Mouse (Mus musculus): ENCODE data around the gene Cd274. TPM values are rescaled to one million over a fixed set of nuclear protein-coding genes. Genes with fewer than 3 reads are reported as not detected.

Cd274 gene
- polyA plus RNA-seq, 1 experiment from 2014 or later = 0.45 TPM

- Histone ChIP-seq H3K4me3 (ENCODE audit: low read depth, low read length) (no peak overlapping the region), H3K36me3 (ENCODE audit: control insufficient read depth, insufficient read depth, low read length) (no peaks in the 10 kb centered on the region), H3K4me2 (replicated peaks; ENCODE audit: low read depth, low read length) (no peak overlapping the region), H3K9me3 (ENCODE audit: control insufficient read depth, low read depth, low read length) (no peaks in the 10 kb centered on the region), H3K27ac (ENCODE audit: low read length) (no peak overlapping the region), H3K27me3 (ENCODE audit: control insufficient read depth, insufficient read depth, low read length) (no peaks in the 10 kb centered on the region), H3K4me1 (ENCODE audit: control insufficient read depth, insufficient read depth, low read length) (peaks cover 3% of the 10 kb centered on the region; the same call in 1 of the 2 replicates), H3K9ac (replicated peaks; ENCODE audit: low read depth, low read length) (no peak overlapping the region)
- WGBS = 83% methylated on average over 2 of the region's 2 CpGs
- no peak for ATAC-seq (ENCODE audit: insufficient number of reproducible peaks, insufficient read depth, low FRiP score, low read depth)
Observed at GRCm38 (mm10) chr19:29336624-29337023, 30.6 kb upstream of the Cd274 start.

GRCm38 (mm10) chr19:29341029-29341428 is 26.2 kb upstream of the Cd274 start:
- 84% methylated on average over 4 of the region's 4 CpGs for WGBS
- H3K9me3 ChIP-seq (ENCODE audit: control insufficient read depth, low read depth, low read length) = no peaks in the 10 kb centered on the region
- no peak for ATAC-seq (ENCODE audit: insufficient number of reproducible peaks, insufficient read depth, low FRiP score, low read depth)
- no peak overlapping the region for H3K4me2 ChIP-seq (replicated peaks; ENCODE audit: low read depth, low read length)
- H3K27ac ChIP-seq (ENCODE audit: low read length) = no peak overlapping the region
- no peak overlapping the region for H3K9ac ChIP-seq (replicated peaks; ENCODE audit: low read depth, low read length)
- H3K4me3 ChIP-seq (ENCODE audit: low read depth, low read length) = no peak overlapping the region
- H3K27me3 ChIP-seq (ENCODE audit: control insufficient read depth, insufficient read depth, low read length) = no peaks in the 10 kb centered on the region
- no peaks in the 10 kb centered on the region for H3K4me1 ChIP-seq (ENCODE audit: control insufficient read depth, insufficient read depth, low read length)
- no peaks in the 10 kb centered on the region for H3K36me3 ChIP-seq (ENCODE audit: control insufficient read depth, insufficient read depth, low read length)

GRCm38 (mm10) chr19:29342281-29342680 is 25.0 kb upstream of the Cd274 start:
- no peaks in the 10 kb centered on the region for H3K9me3 ChIP-seq (ENCODE audit: control insufficient read depth, low read depth, low read length)
- H3K27me3 ChIP-seq (ENCODE audit: control insufficient read depth, insufficient read depth, low read length) = no peaks in the 10 kb centered on the region
- H3K27ac ChIP-seq (ENCODE audit: low read length) = no peak overlapping the region
- no peak overlapping the region for H3K4me2 ChIP-seq (replicated peaks; ENCODE audit: low read depth, low read length)
- ATAC-seq (ENCODE audit: insufficient number of reproducible peaks, insufficient read depth, low FRiP score, low read depth) = no peak
- 76% methylated on average over 6 of the region's 6 CpGs for WGBS
- no peaks in the 10 kb centered on the region for H3K4me1 ChIP-seq (ENCODE audit: control insufficient read depth, insufficient read depth, low read length)
- H3K4me3 ChIP-seq (ENCODE audit: low read depth, low read length) = no peak overlapping the region
- H3K9ac ChIP-seq (replicated peaks; ENCODE audit: low read depth, low read length) = no peak overlapping the region
- no peaks in the 10 kb centered on the region for H3K36me3 ChIP-seq (ENCODE audit: control insufficient read depth, insufficient read depth, low read length)

GRCm38 (mm10) chr19:29344868-29345267 is 22.4 kb upstream of the Cd274 start:
- Histone ChIP-seq H3K4me3 (ENCODE audit: low read depth, low read length) (no peak overlapping the region), H3K27ac (ENCODE audit: low read length) (no peak overlapping the region), H3K4me1 (ENCODE audit: control insufficient read depth, insufficient read depth, low read length) (no peaks in the 10 kb centered on the region), H3K36me3 (ENCODE audit: control insufficient read depth, insufficient read depth, low read length) (no peaks in the 10 kb centered on the region), H3K9me3 (ENCODE audit: control insufficient read depth, low read depth, low read length) (no peaks in the 10 kb centered on the region), H3K9ac (replicated peaks; ENCODE audit: low read depth, low read length) (no peak overlapping the region), H3K4me2 (replicated peaks; ENCODE audit: low read depth, low read length) (no peak overlapping the region), H3K27me3 (ENCODE audit: control insufficient read depth, insufficient read depth, low read length) (no peaks in the 10 kb centered on the region)
- ATAC-seq (ENCODE audit: insufficient number of reproducible peaks, insufficient read depth, low FRiP score, low read depth) = no peak

GRCm38 (mm10) chr19:29345636-29346035 is 21.6 kb upstream of the Cd274 start:
- no peaks in the 10 kb centered on the region for H3K27me3 ChIP-seq (ENCODE audit: control insufficient read depth, insufficient read depth, low read length)
- H3K9ac ChIP-seq (replicated peaks; ENCODE audit: low read depth, low read length) = no peak overlapping the region
- no peak for ATAC-seq (ENCODE audit: insufficient number of reproducible peaks, insufficient read depth, low FRiP score, low read depth)
- H3K9me3 ChIP-seq (ENCODE audit: control insufficient read depth, low read depth, low read length) = no peaks in the 10 kb centered on the region
- 75% methylated on average over 6 of the region's 6 CpGs for WGBS
- H3K4me2 ChIP-seq (replicated peaks; ENCODE audit: low read depth, low read length) = no peak overlapping the region
- no peak overlapping the region for H3K4me3 ChIP-seq (ENCODE audit: low read depth, low read length)
- H3K4me1 ChIP-seq (ENCODE audit: control insufficient read depth, insufficient read depth, low read length) = no peaks in the 10 kb centered on the region
- no peak overlapping the region for H3K27ac ChIP-seq (ENCODE audit: low read length)
- H3K36me3 ChIP-seq (ENCODE audit: control insufficient read depth, insufficient read depth, low read length) = no peaks in the 10 kb centered on the region

GRCm38 (mm10) chr19:29350991-29351390 is 16.3 kb upstream of the Cd274 start:
- no peak for ATAC-seq (ENCODE audit: insufficient number of reproducible peaks, insufficient read depth, low FRiP score, low read depth)
- no peaks in the 10 kb centered on the region for H3K36me3 ChIP-seq (ENCODE audit: control insufficient read depth, insufficient read depth, low read length)
- no peaks in the 10 kb centered on the region for H3K9me3 ChIP-seq (ENCODE audit: control insufficient read depth, low read depth, low read length)
- H3K4me1 ChIP-seq (ENCODE audit: control insufficient read depth, insufficient read depth, low read length) = no peaks in the 10 kb centered on the region
- H3K27ac ChIP-seq (ENCODE audit: low read length) = no peak overlapping the region
- H3K4me3 ChIP-seq (ENCODE audit: low read depth, low read length) = no peak overlapping the region
- H3K9ac ChIP-seq (replicated peaks; ENCODE audit: low read depth, low read length) = no peak overlapping the region
- H3K4me2 ChIP-seq (replicated peaks; ENCODE audit: low read depth, low read length) = no peak overlapping the region
- no peaks in the 10 kb centered on the region for H3K27me3 ChIP-seq (ENCODE audit: control insufficient read depth, insufficient read depth, low read length)
- 51% methylated on average over 5 of the region's 5 CpGs for WGBS

GRCm38 (mm10) chr19:29354895-29355877 is 12.1 kb upstream of the Cd274 start:
- Histone ChIP-seq H3K36me3 (ENCODE audit: control insufficient read depth, insufficient read depth, low read length) (no peaks in the 10 kb centered on the region), H3K4me1 (ENCODE audit: control insufficient read depth, insufficient read depth, low read length) (no peaks in the 10 kb centered on the region), H3K4me3 (ENCODE audit: low read depth, low read length) (peak overlapping the region; percentile 22), H3K27ac (ENCODE audit: low read length) (no peak overlapping the region), H3K27me3 (ENCODE audit: control insufficient read depth, insufficient read depth, low read length) (no peaks in the 10 kb centered on the region), H3K4me2 (replicated peaks; ENCODE audit: low read depth, low read length) (peak overlapping the region; percentile 53), H3K9ac (replicated peaks; ENCODE audit: low read depth, low read length) (0 out of 2 replicates have a peak overlapping the region, but pooled peaks have one; percentile 28), H3K9me3 (ENCODE audit: control insufficient read depth, low read depth, low read length) (no peaks in the 10 kb centered on the region)
- 5% methylated on average over 20 of the region's 20 CpGs for WGBS
- peak; percentile 28; the same call in 1 of the 2 replicates for ATAC-seq (ENCODE audit: insufficient number of reproducible peaks, insufficient read depth, low FRiP score, low read depth)

GRCm38 (mm10) chr19:29356281-29356680 is 11.0 kb upstream of the Cd274 start:
- no peak overlapping the region for H3K4me3 ChIP-seq (ENCODE audit: low read depth, low read length)
- H3K4me2 ChIP-seq (replicated peaks; ENCODE audit: low read depth, low read length) = no peak overlapping the region
- no peak for ATAC-seq (ENCODE audit: insufficient number of reproducible peaks, insufficient read depth, low FRiP score, low read depth)
- no peak overlapping the region for H3K9ac ChIP-seq (replicated peaks; ENCODE audit: low read depth, low read length)
- WGBS = 85% methylated on average over 11 of the region's 11 CpGs
- H3K27ac ChIP-seq (ENCODE audit: low read length) = no peak overlapping the region
- no peaks in the 10 kb centered on the region for H3K27me3 ChIP-seq (ENCODE audit: control insufficient read depth, insufficient read depth, low read length)
- H3K4me1 ChIP-seq (ENCODE audit: control insufficient read depth, insufficient read depth, low read length) = peaks cover 6% of the 10 kb centered on the region
- no peaks in the 10 kb centered on the region for H3K36me3 ChIP-seq (ENCODE audit: control insufficient read depth, insufficient read depth, low read length)
- no peaks in the 10 kb centered on the region for H3K9me3 ChIP-seq (ENCODE audit: control insufficient read depth, low read depth, low read length)
